In the genomic region with DNA sequence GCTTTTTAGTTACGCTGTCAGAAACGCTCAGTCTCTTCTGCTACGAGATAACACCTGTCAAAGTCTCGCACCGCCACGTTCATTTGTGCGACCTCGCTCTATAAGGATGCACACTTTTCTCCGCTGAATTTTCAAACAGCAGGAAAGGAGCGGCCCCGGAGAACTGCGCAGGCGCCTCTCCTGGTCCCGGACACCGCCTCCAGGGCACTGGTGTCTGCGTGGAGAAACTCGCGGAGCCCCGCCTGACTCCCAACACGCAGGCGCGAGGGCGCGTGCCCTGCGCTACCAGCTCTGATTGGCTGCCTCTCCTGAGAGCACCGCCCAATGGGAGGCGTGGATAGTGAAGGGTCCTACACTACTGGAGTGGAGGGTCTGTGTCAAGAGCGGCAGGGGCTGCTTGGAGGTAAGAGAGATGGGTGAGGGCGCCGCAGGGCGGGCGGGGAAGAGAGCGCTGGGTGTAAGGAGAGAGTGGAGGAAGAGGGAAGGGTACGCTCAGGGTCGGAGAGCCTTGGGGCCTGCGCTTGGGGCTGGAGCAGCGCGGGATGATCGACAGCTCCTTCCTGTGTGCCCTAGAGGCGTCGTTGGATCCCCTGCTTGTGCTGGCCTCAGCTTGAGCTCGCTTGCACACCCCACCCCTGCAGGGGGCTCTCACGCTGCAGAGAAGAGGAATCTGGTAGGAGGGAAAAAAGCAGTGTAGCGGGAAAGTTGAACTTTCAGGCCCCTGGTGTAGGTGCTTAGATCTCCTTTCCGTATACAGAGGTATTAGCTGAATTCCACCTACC, we compare ENCODE assay signal across 8 mouse cellular contexts. TPM values are rescaled to one million over a fixed set of nuclear protein-coding genes. Genes with fewer than 3 reads are reported as not detected.
DNase-seq lines count a peak whose midpoint lies in the region; ATAC-seq and TF ChIP-seq lines count a peak whose summit lies in the region.

Zfp526 (plus strand) TSS at position 324 of the 782 bp plus-strand sequence.

- TF ChIP-seq CTCF in CH12.LX (conservative IDR thresholded peaks at IDR 0.05 in 1 of 2, IDR thresholded peaks at IDR 0.05 in 1 of 2; ENCODE audit: low read depth in 2 of 2, low read length in 2 of 2) = peak in 1 of 2 experiments; percentile 25; a peak in 2 of 4 replicates
- peak; percentile 13; the same call in 1 of the 2 replicates for TF ChIP-seq CTCF in heart, postnatal 0 days (IDR thresholded peaks at IDR 0.05; ENCODE audit: low read depth)
- TF ChIP-seq CTCF in testis, adult 2 months (IDR thresholded peaks at IDR 0.05; ENCODE audit: control insufficient read depth, insufficient read depth, insufficient replicate concordance, low read depth, low read length) = no peak

- no peak for TF ChIP-seq EP300 in CH12.LX (IDR thresholded peaks at IDR 0.05; ENCODE audit: low read length)
- peak; percentile 40; the same call in 1 of the 2 replicates for TF ChIP-seq EP300 in heart, postnatal 0 days (IDR thresholded peaks at IDR 0.05; ENCODE audit: low read depth)

- peak; percentile 96 for DNase-seq in CH12.LX (ENCODE audit: extremely low read depth)
- DNase-seq in c-Kit-positive CD71-positive TER-119-negative erythroid progenitor cells, embryonic 14.5 days (ENCODE audit: low read depth) = peak; percentile 95
- peak; percentile 96 for DNase-seq in heart, postnatal 0 days (ENCODE audit: low spot score)
- DNase-seq in kidney, postnatal 4 days = peak; percentile 97 to 99

- ATAC-seq in forebrain, embryonic 12.5 days (ENCODE audit: low FRiP score) = peak; percentile 96
- peak; percentile 92 for ATAC-seq in heart, postnatal 0 days (ENCODE audit: insufficient read depth, low read depth)
- ATAC-seq in liver, embryonic 16.5 days (ENCODE audit: low read depth) = peak; percentile 86
- peak; percentile 95 for ATAC-seq in neural tube, embryonic 13.5 days (ENCODE audit: low read depth)

- H3K9ac ChIP-seq in CH12.LX (ENCODE audit: insufficient read depth, low read depth) = peak within 1 kb of the TSS; percentile 69
- H3K9ac ChIP-seq in forebrain, embryonic 12.5 days = peak within 1 kb of the TSS; percentile 80
- peak within 1 kb of the TSS; percentile 74 for H3K9ac ChIP-seq in heart, postnatal 0 days (replicated peaks; ENCODE audit: low read depth, low read length)
- peak within 1 kb of the TSS; percentile 88 for H3K9ac ChIP-seq in liver, embryonic 16.5 days (ENCODE audit: low read depth, low read length)
- H3K9ac ChIP-seq in neural tube, embryonic 13.5 days = peak within 1 kb of the TSS; percentile 82

- H3K27me3 ChIP-seq in CH12.LX (replicated peaks) = no peaks in the 10 kb centered on the region
- no peaks in the 10 kb centered on the region for H3K27me3 ChIP-seq in forebrain, embryonic 12.5 days
- no peaks in the 10 kb centered on the region for H3K27me3 ChIP-seq in heart, postnatal 0 days (ENCODE audit: control insufficient read depth, insufficient read depth, low read length)
- H3K27me3 ChIP-seq in liver, embryonic 16.5 days (ENCODE audit: control insufficient read depth, insufficient read depth, low read depth, low read length) = no peaks in the 10 kb centered on the region
- no peaks in the 10 kb centered on the region for H3K27me3 ChIP-seq in neural tube, embryonic 13.5 days
- no peaks in the 10 kb centered on the region for H3K27me3 ChIP-seq in testis, adult 2 months (ENCODE audit: control insufficient read depth, insufficient read depth, low read length)

- in situ Hi-C loops in CH12.LX (cut with MboI; ENCODE audit: low pct_ligation_motif_present, low pct_unique_long_range_greater_than_20kb, low sequenced_read_pairs) = no loop called here

- peak within 1 kb of the TSS; percentile 27 for H3K27ac ChIP-seq in CH12.LX (ENCODE audit: insufficient read depth, low read depth)
- peak within 1 kb of the TSS; percentile 84 for H3K27ac ChIP-seq in forebrain, embryonic 12.5 days
- peak within 1 kb of the TSS; percentile 92 for H3K27ac ChIP-seq in heart, postnatal 0 days (ENCODE audit: low read depth)
- peak within 1 kb of the TSS; percentile 98 for H3K27ac ChIP-seq in liver, embryonic 16.5 days (ENCODE audit: low read length)
- peak within 1 kb of the TSS; percentile 91 for H3K27ac ChIP-seq in neural tube, embryonic 13.5 days (replicated peaks)
- peak within 1 kb of the TSS; percentile 73 for H3K27ac ChIP-seq in testis, adult 2 months (ENCODE audit: control insufficient read depth, insufficient read depth, low read depth, low read length)

- no peak; the same call in 1 of the 2 replicates for TF ChIP-seq RAD21 in CH12.LX (IDR thresholded peaks at IDR 0.05; ENCODE audit: low read depth, low read length)

- H3K36me3 ChIP-seq in CH12.LX (replicated peaks in 1 of 2; ENCODE audit: control insufficient read depth in 1 of 2, insufficient read depth in 1 of 2, low read length in 1 of 2) = peaks cover 29 to 45% of the 10 kb centered on the region in 2 experiments
- H3K36me3 ChIP-seq in forebrain, embryonic 12.5 days (replicated peaks) = peaks cover 30% of the 10 kb centered on the region
- H3K36me3 ChIP-seq in heart, postnatal 0 days (replicated peaks; ENCODE audit: control insufficient read depth, insufficient read depth, low read length) = peaks cover 27% of the 10 kb centered on the region
- peaks cover 30% of the 10 kb centered on the region for H3K36me3 ChIP-seq in liver, embryonic 16.5 days (ENCODE audit: control insufficient read depth, insufficient read depth)
- H3K36me3 ChIP-seq in neural tube, embryonic 13.5 days = peaks cover 30% of the 10 kb centered on the region
- no peaks in the 10 kb centered on the region for H3K36me3 ChIP-seq in testis, adult 2 months (ENCODE audit: control insufficient read depth, insufficient read depth, low read length)

- H3K4me2 ChIP-seq in CH12.LX (ENCODE audit: insufficient read depth, low read depth, poor library complexity, severe bottlenecking) = peak within 1 kb of the TSS; percentile 87
- H3K4me2 ChIP-seq in forebrain, embryonic 12.5 days = peak within 1 kb of the TSS; percentile 95
- H3K4me2 ChIP-seq in heart, postnatal 0 days (ENCODE audit: low read depth, low read length) = peak within 1 kb of the TSS; percentile 94
- peak within 1 kb of the TSS; percentile 91 for H3K4me2 ChIP-seq in liver, embryonic 16.5 days (ENCODE audit: low read depth, low read length)
- H3K4me2 ChIP-seq in neural tube, embryonic 13.5 days = peak within 1 kb of the TSS; percentile 85

- peaks cover 3 to 41% of the 10 kb centered on the region in 2 experiments; a peak in 3 of 4 replicates for H3K4me1 ChIP-seq in CH12.LX (ENCODE audit: control insufficient read depth in 1 of 2, insufficient read depth in 2 of 2)
- H3K4me1 ChIP-seq in forebrain, embryonic 12.5 days = peaks cover 40% of the 10 kb centered on the region
- peaks cover 20% of the 10 kb centered on the region for H3K4me1 ChIP-seq in heart, postnatal 0 days (ENCODE audit: control insufficient read depth, insufficient read depth)
- peaks cover 48% of the 10 kb centered on the region for H3K4me1 ChIP-seq in liver, embryonic 16.5 days (ENCODE audit: control insufficient read depth, low read depth, low read length)
- H3K4me1 ChIP-seq in neural tube, embryonic 13.5 days (replicated peaks) = peaks cover 39% of the 10 kb centered on the region
- peaks cover 30% of the 10 kb centered on the region for H3K4me1 ChIP-seq in testis, adult 2 months (ENCODE audit: control insufficient read depth, insufficient read depth, low read length)

- peak within 1 kb of the TSS; percentile 72 to 76 (median 73) for H3K4me3 ChIP-seq in CH12.LX (replicated peaks in 1 of 3; ENCODE audit: low read depth in 2 of 3, low read length in 2 of 3, poor library complexity in 1 of 3)
- peak within 1 kb of the TSS; percentile 69 for H3K4me3 ChIP-seq in forebrain, embryonic 12.5 days (replicated peaks)
- H3K4me3 ChIP-seq in heart, postnatal 0 days (ENCODE audit: low read depth, low read length) = peak within 1 kb of the TSS; percentile 85
- peak within 1 kb of the TSS; percentile 98 for H3K4me3 ChIP-seq in liver, embryonic 16.5 days (ENCODE audit: low read depth, low read length)
- peak within 1 kb of the TSS; percentile 77 for H3K4me3 ChIP-seq in neural tube, embryonic 13.5 days
- peak within 1 kb of the TSS; percentile 91 for H3K4me3 ChIP-seq in testis, adult 2 months (ENCODE audit: control insufficient read depth, low read depth, low read length)

- dilution Hi-C loops in CH12.LX (cut with MboI; ENCODE audit: extremely low pct_ligation_motif_present, extremely low pct_unique_long_range_greater_than_20kb, low sequenced_read_pairs) = no loop called here

- peaks cover 9% of the 10 kb centered on the region for H3K79me2 ChIP-seq in CH12.LX (replicated peaks; ENCODE audit: control insufficient read depth, extremely low read depth, insufficient read depth, poor library complexity, severe bottlenecking)

- under 1% methylated on average over 42 of the region's 45 CpGs for WGBS in forebrain, embryonic 12.5 days
- under 1% methylated on average over 45 of the region's 45 CpGs for WGBS in heart, postnatal 0 days
- under 1% methylated on average over 43 of the region's 45 CpGs for WGBS in liver, embryonic 16.5 days (ENCODE audit: insufficient replicate concordance)
- under 1% methylated on average over 43 of the region's 45 CpGs for WGBS in neural tube, embryonic 13.5 days

- TF ChIP-seq POLR2A in CH12.LX (IDR thresholded peaks at IDR 0.05; ENCODE audit: low read depth, low read length) = peak; percentile 87
- peak; percentile 81 for TF ChIP-seq POLR2A in testis, adult 2 months (IDR thresholded peaks at IDR 0.05; ENCODE audit: control insufficient read depth, low read depth, low read length)

- no peaks in the 10 kb centered on the region for H3K9me3 ChIP-seq in CH12.LX (replicated peaks; ENCODE audit: low read length)
- H3K9me3 ChIP-seq in forebrain, embryonic 12.5 days = no peaks in the 10 kb centered on the region
- H3K9me3 ChIP-seq in heart, postnatal 0 days (replicated peaks; ENCODE audit: control insufficient read depth, low read length) = no peaks in the 10 kb centered on the region
- no peaks in the 10 kb centered on the region for H3K9me3 ChIP-seq in liver, embryonic 16.5 days (replicated peaks; ENCODE audit: control insufficient read depth, low read length)
- no peaks in the 10 kb centered on the region for H3K9me3 ChIP-seq in neural tube, embryonic 13.5 days

TF ChIP-seq in CH12.LX, 34 proteins besides CTCF, POLR2A, EP300 and RAD21 (continues in another document):
- TF ChIP-seq PAX5 (IDR thresholded peaks at IDR 0.05; ENCODE audit: low read length) (no peak), SIN3A (IDR thresholded peaks at IDR 0.05; ENCODE audit: low read length) (peak; percentile 92), CHD1 (IDR thresholded peaks at IDR 0.05; ENCODE audit: low read depth, low read length) (no peak)

RNA-seq across cellular contexts. Expression of gene Zfp526, which starts in this region (rescaled TPM):
- total RNA-seq in CH12.LX (2012; rRNA removed) (6.5 and 7.4 TPM in 2 replicates), CH12.LX (2014; rRNA removed) (2.0 and 2.2 TPM in 2 replicates)
- polyA plus RNA-seq in CH12.LX (2012; ENCODE audit: insufficient read length, low read depth) = 6.5 and 7.0 TPM in 2 replicates
- polyA plus RNA-seq in forebrain, embryonic 12.5 days (2016; fragmentation: Nextera tagmentation; extraction: Ambion mirVana) = 2.7 TPM in 2 replicates
- total RNA-seq in heart, postnatal 0 days (2014; rRNA removed; ENCODE audit: low replicate concordance) = 6.6 and 6.8 TPM in 2 replicates
- 1.2 and 1.4 TPM in 2 replicates for polyA plus RNA-seq in heart, postnatal 0 days (2015; fragmentation: Nextera tagmentation; extraction: Ambion mirVana)
- 1.6 and 1.9 TPM in 2 replicates for polyA plus RNA-seq in liver, embryonic 16.5 days (2015; fragmentation: Nextera tagmentation; extraction: Ambion mirVana)
- 2.0 and 2.1 TPM in 2 replicates for polyA plus RNA-seq in neural tube, embryonic 13.5 days (2015; fragmentation: Nextera tagmentation; extraction: Ambion mirVana)
- 29.4 and 31.9 TPM in 2 replicates for polyA plus RNA-seq in testis, adult 2 months (2012; rRNA removed)

Comparison
In these comparisons a context has a peak if more than half of its experiments do, and no peak if none do; other contexts are left out.
1. Peak in every context shown above with its lines: DNase-seq, ATAC-seq, H3K4me3 ChIP-seq and H3K27ac ChIP-seq.
2. H3K27ac ChIP-seq: peak in every context shown above with its lines; median percentile 98 in liver, embryonic 16.5 days; 92 in heart, postnatal 0 days; 91 in neural tube, embryonic 13.5 days; 84 in forebrain, embryonic 12.5 days; 73 in testis, adult 2 months; 27 in CH12.LX.